Mouse (Mus musculus): ENCODE data around the gene AC109138.7. TPM values are rescaled to one million over a fixed set of nuclear protein-coding genes. Genes with fewer than 3 reads are reported as not detected.

The AC109138.7 gene
- polyA plus RNA-seq, 1 experiment from 2014 or later = not detected

DNA sequence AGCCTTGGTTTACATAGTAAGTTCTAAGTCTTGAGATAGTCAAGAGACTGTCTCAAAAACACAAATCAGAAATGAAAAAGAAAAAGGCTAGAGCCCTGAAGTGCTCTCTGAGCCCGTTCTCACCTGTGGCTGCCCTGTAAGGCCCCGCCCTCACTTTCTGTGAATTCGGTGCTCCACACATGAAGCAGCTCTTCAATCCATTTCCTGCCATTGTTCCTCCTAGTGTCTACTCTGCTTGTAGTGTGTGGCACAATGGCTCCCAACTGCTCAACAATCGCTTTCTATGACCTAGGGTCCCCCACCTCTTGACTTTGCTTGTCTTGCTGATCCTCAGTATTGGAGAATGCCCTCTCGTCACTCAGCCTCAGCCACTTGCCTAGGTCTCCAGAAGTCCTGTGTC is 13.3 kb downstream of the AC109138.7 start:
- no peak overlapping the region for H3K27ac ChIP-seq (ENCODE audit: low read length)
- TF ChIP-seq EP300 (IDR thresholded peaks at IDR 0.05) (no peak), CTCF (IDR thresholded peaks at IDR 0.05) (no peak)
- no peak overlapping the region for H3K4me3 ChIP-seq (ENCODE audit: low read depth, low read length)
- H3K36me3 ChIP-seq (ENCODE audit: insufficient read depth, low read length) = no peaks in the 10 kb centered on the region
- DNase-seq (ENCODE audit: low spot score) (peak; percentile 28), ATAC-seq (no peak)
- H3K4me2 ChIP-seq (replicated peaks; ENCODE audit: low read depth, low read length) = no peak overlapping the region
- 29% methylated on average over 5 of the region's 5 CpGs for WGBS
- peaks cover 7% of the 10 kb centered on the region; the same call in 1 of the 2 replicates for H3K4me1 ChIP-seq (ENCODE audit: insufficient read depth, low read depth, low read length)
- H3K27me3 ChIP-seq (replicated peaks; ENCODE audit: insufficient read depth, low read length) = no peaks in the 10 kb centered on the region
- H3K9ac ChIP-seq (replicated peaks; ENCODE audit: low read depth) = no peak overlapping the region
- H3K9me3 ChIP-seq (ENCODE audit: low read length) = no peaks in the 10 kb centered on the region

DNA sequence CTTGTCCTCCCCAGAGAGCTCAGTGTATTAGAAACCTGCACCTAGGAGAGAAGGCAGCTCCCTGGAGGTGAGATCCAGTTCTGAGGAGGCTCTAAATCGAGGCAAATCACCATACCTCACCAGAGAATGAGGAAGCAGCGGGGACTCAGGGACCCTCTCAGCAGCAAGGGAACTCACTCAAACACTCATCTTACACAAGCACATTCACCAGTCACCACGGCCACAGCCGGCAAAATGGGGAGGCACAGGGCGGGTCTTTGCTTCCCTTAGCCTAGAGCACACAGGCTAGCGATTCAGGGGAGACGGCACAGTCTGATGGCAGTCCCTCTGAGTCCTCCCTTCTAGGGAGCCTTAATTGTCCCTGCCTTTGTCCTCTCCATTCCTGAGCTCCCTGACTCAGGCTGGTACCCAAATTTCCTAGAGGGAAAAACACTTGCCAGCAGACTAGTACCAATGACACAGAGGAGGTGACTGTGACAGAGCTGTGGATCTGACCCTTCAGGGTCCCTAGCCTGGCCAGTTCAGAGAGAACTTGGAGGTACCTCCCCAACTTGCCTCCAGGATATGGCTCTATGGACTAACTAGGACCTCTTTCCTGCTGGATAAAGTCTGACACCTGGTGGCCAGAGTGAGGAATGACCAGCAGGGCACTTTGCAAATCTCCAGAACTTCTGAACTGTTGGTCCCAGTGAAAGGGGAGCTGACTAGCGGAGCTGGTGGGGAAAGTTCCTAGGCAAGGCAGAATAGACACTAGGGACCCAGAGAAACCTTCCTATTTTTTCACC is 13.9 kb downstream of the AC109138.7 start:
- peak; percentile 93 for DNase-seq (ENCODE audit: low spot score)
- Histone ChIP-seq H3K9ac (replicated peaks; ENCODE audit: low read depth) (no peak overlapping the region), H3K36me3 (ENCODE audit: insufficient read depth, low read length) (no peaks in the 10 kb centered on the region), H3K4me3 (ENCODE audit: low read depth, low read length) (no peak overlapping the region), H3K27me3 (replicated peaks; ENCODE audit: insufficient read depth, low read length) (no peaks in the 10 kb centered on the region), H3K9me3 (ENCODE audit: low read length) (no peaks in the 10 kb centered on the region), H3K27ac (ENCODE audit: low read length) (no peak overlapping the region), H3K4me1 (ENCODE audit: insufficient read depth, low read depth, low read length) (peaks cover 7% of the 10 kb centered on the region; the same call in 1 of the 2 replicates), H3K4me2 (replicated peaks; ENCODE audit: low read depth, low read length) (no peak overlapping the region)
- 11% methylated on average over 8 of the region's 8 CpGs for WGBS
- TF ChIP-seq EP300 (IDR thresholded peaks at IDR 0.05) (no peak), CTCF (IDR thresholded peaks at IDR 0.05) (peak; percentile 98)
- ATAC-seq = peak; percentile 11

DNA sequence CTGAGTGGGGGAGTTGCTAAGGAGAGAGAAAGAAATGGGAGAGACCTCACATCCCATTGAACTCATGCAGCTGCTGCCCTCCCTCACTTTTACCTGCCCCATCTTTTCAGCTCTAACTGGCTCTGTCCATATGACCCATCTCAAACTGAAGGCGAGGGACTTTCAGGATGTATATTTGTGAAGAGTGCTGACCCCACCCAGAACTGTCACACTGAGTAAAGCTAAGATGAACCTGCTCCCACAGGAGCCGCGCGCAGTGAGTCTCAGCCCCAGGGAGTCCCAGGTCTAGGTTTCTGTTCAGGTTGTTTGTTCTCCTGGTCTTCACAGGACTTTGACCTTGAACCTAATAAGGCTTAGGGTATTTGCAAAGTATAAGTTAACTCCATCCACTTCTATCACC is 14.7 kb downstream of the AC109138.7 start:
- H3K36me3 ChIP-seq (ENCODE audit: insufficient read depth, low read length) = no peaks in the 10 kb centered on the region
- H3K9ac ChIP-seq (replicated peaks; ENCODE audit: low read depth) = no peak overlapping the region
- H3K4me2 ChIP-seq (replicated peaks; ENCODE audit: low read depth, low read length) = no peak overlapping the region
- TF ChIP-seq EP300 (IDR thresholded peaks at IDR 0.05) (no peak), CTCF (IDR thresholded peaks at IDR 0.05) (no peak)
- ATAC-seq = no peak
- 68% methylated on average over 4 of the region's 4 CpGs for WGBS
- peaks cover 7% of the 10 kb centered on the region; the same call in 1 of the 2 replicates for H3K4me1 ChIP-seq (ENCODE audit: insufficient read depth, low read depth, low read length)
- no peaks in the 10 kb centered on the region for H3K27me3 ChIP-seq (replicated peaks; ENCODE audit: insufficient read depth, low read length)
- no peaks in the 10 kb centered on the region for H3K9me3 ChIP-seq (ENCODE audit: low read length)
- no peak overlapping the region for H3K4me3 ChIP-seq (ENCODE audit: low read depth, low read length)
- no peak overlapping the region for H3K27ac ChIP-seq (ENCODE audit: low read length)
- DNase-seq (ENCODE audit: low spot score) = no peak

DNA sequence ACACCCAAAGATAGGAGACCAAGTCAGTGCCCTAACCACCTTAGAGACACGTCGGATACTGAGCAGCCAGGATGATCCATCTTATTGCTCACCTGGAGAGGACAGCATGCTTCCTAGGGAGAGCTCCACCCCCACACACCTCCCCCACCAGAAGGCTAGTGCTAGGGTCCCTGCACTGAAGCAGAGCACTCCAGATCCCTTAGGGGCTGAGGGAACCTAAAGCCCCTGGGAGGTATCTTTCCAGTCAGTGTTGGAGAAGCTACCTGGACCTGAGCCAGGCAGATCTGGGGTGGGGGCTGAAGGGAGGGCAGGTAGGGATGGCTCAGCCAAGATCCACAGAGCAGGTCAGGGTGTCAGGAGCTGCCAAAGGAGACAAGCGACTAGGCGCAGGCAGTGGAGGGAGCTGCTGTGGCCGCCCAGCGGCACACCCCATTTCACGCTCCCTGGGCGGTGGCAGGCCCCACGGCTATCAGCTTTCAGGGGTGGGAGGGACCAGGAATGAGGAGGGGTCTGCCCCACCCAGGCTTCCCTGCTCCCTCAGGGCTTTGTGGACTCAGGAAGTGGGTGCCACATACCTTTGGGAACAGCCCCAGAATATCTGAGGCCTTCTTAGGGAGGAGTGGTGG is 15.4 kb downstream of the AC109138.7 start:
- Histone ChIP-seq H3K27me3 (replicated peaks; ENCODE audit: insufficient read depth, low read length) (no peaks in the 10 kb centered on the region), H3K27ac (ENCODE audit: low read length) (no peak overlapping the region), H3K4me1 (ENCODE audit: insufficient read depth, low read depth, low read length) (peaks cover 7% of the 10 kb centered on the region; the same call in 1 of the 2 replicates), H3K9ac (replicated peaks; ENCODE audit: low read depth) (no peak overlapping the region), H3K4me2 (replicated peaks; ENCODE audit: low read depth, low read length) (no peak overlapping the region), H3K9me3 (ENCODE audit: low read length) (no peaks in the 10 kb centered on the region), H3K4me3 (ENCODE audit: low read depth, low read length) (no peak overlapping the region), H3K36me3 (ENCODE audit: insufficient read depth, low read length) (no peaks in the 10 kb centered on the region)
- no peak for TF ChIP-seq EP300 (IDR thresholded peaks at IDR 0.05)
- TF ChIP-seq CTCF (IDR thresholded peaks at IDR 0.05) = no peak
- DNase-seq (ENCODE audit: low spot score) = no peak
- ATAC-seq = no peak
- 30% methylated on average over 7 of the region's 9 CpGs for WGBS

DNA sequence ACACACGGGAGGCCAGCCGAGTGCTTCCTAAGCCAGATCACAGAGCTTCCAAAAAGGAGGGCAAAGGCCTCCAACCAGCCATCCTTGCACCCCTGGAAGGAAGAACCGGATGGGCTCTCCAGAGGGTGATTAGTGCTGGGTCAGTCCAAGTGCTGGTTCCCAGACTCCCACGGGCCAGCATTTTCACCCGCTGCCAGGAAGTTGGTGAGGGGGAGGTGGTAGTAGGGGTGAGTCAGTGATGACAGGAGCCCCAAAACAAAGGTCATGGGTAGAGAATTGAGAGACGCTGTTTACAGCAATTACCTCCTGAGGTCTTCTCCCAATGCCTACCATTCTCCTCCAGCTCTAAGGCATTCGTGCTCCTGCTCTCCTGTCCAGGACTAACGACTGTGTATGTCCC is 16.3 kb downstream of the AC109138.7 start:
- Histone ChIP-seq H3K4me1 (ENCODE audit: insufficient read depth, low read depth, low read length) (peaks cover 7% of the 10 kb centered on the region; the same call in 1 of the 2 replicates), H3K36me3 (ENCODE audit: insufficient read depth, low read length) (no peaks in the 10 kb centered on the region), H3K9ac (replicated peaks; ENCODE audit: low read depth) (no peak overlapping the region), H3K9me3 (ENCODE audit: low read length) (no peaks in the 10 kb centered on the region), H3K4me3 (ENCODE audit: low read depth, low read length) (no peak overlapping the region), H3K4me2 (replicated peaks; ENCODE audit: low read depth, low read length) (no peak overlapping the region), H3K27me3 (replicated peaks; ENCODE audit: insufficient read depth, low read length) (no peaks in the 10 kb centered on the region), H3K27ac (ENCODE audit: low read length) (peak overlapping the region; percentile 15; the same call in 1 of the 2 replicates)
- WGBS = 60% methylated on average over 8 of the region's 8 CpGs
- ATAC-seq = no peak
- TF ChIP-seq CTCF (IDR thresholded peaks at IDR 0.05) (no peak), EP300 (IDR thresholded peaks at IDR 0.05) (no peak)
- peak; percentile 24 for DNase-seq (ENCODE audit: low spot score)
